In the genomic region with DNA sequence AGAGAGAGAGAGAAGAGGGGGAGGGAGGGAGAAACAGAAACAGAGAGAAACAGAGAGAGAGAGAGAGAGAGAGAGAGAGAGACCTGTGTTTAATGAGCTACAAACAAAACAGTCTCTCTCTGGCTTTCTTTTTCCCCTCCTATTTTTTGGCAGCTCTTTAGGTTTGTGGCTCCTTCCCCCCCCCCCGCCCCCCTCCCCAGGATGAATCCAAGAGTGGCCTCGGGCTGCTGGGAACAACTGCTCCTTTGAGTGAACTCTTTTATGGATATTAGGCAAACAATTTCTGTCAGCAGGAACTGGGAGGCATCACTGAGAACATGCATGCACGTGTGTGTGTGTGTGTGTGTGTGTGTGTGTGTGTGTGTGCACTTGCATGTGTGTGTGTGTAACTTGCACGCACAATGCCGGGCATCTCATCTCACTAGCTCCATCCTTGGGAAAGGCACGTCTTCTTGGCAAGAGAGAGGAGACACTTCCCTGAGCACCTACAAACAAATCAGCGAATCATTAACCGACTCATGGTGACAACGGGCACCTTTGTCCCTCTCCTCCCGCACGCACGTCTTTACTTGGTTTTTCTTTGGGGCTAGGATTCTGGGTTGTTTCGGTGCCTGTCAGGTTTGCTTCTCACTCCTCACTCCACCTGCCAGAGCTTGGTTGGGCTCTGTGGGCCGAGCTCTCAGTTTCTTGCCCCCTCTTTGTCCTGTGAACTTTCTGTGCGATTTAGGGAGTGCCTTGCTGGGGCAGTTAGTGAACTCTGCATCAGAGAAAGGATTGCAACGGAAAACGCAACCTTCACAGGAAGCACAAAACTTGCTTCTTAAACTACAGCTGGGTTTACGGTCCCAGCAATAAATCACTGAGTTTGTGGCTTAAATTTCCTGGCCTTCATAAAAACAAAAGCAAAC, we compare ENCODE assay signal across 8 mouse cellular contexts.
DNase-seq lines count a peak whose midpoint lies in the region; ATAC-seq and TF ChIP-seq lines count a peak whose summit lies in the region.

No protein-coding gene starts in this region.

- no peak overlapping the region for H3K4me3 ChIP-seq in heart, embryonic 14.5 days (ENCODE audit: control insufficient read depth in 1 of 2, insufficient read depth in 1 of 2, low read depth in 1 of 2, low read length in 2 of 2)
- no peak overlapping the region for H3K4me3 ChIP-seq in kidney, embryonic 15.5 days (replicated peaks)
- H3K4me3 ChIP-seq in myocyte = no peak overlapping the region

- DNase-seq in heart, postnatal 4 days = no peak
- no peak for DNase-seq in embryo, embryonic 10.5 days (ENCODE audit: low spot score)
- no peak for DNase-seq in layer of hippocampus, postnatal 36 days
- no peak for DNase-seq in gastrocnemius, postnatal 14 days

- no peaks in the 10 kb centered on the region for H3K9me3 ChIP-seq in heart, embryonic 14.5 days (ENCODE audit: control insufficient read depth, low read length)
- H3K9me3 ChIP-seq in kidney, embryonic 15.5 days (replicated peaks) = no peaks in the 10 kb centered on the region

- no peak overlapping the region for H3ac ChIP-seq in myocyte (ENCODE audit: control insufficient read depth, insufficient read length)

- peaks cover 16 to 33% of the 10 kb centered on the region in 2 experiments for H3K4me1 ChIP-seq in heart, embryonic 14.5 days (ENCODE audit: control insufficient read depth in 2 of 2, insufficient read depth in 2 of 2, low read length in 2 of 2)
- H3K4me1 ChIP-seq in kidney, embryonic 15.5 days = peaks cover 36% of the 10 kb centered on the region

- H3K27me3 ChIP-seq in heart, embryonic 14.5 days (ENCODE audit: control insufficient read depth, insufficient read depth, low read length) = no peaks in the 10 kb centered on the region
- no peaks in the 10 kb centered on the region for H3K27me3 ChIP-seq in kidney, embryonic 15.5 days
- H3K27me3 ChIP-seq in myocyte (ENCODE audit: control insufficient read depth, insufficient read depth, insufficient read length) = no peaks in the 10 kb centered on the region

- H3K36me3 ChIP-seq in heart, embryonic 14.5 days (ENCODE audit: control insufficient read depth, insufficient read depth, low read length) = no peaks in the 10 kb centered on the region
- no peaks in the 10 kb centered on the region for H3K36me3 ChIP-seq in kidney, embryonic 15.5 days
- no peaks in the 10 kb centered on the region for H3K36me3 ChIP-seq in myocyte (ENCODE audit: control insufficient read depth, insufficient read depth)

- WGBS in heart, embryonic 14.5 days = 34% methylated on average over 17 of the region's 18 CpGs
- whole genome bisulfite sequencing in kidney, embryonic 15.5 days = 5% methylated on average over 17 of the region's 18 CpGs

- ATAC-seq in heart, embryonic 14.5 days (ENCODE audit: insufficient number of reproducible peaks, insufficient read depth, low FRiP score, low read depth) = no peak
- peak; percentile 3; the same call in 1 of the 2 replicates for ATAC-seq in common myeloid progenitor, adult 5-6 weeks (replicated peaks; ENCODE audit: low read depth, poor library complexity, severe bottlenecking)
- peak; percentile 40; the same call in 1 of the 2 replicates for ATAC-seq in kidney, embryonic 15.5 days (replicated peaks; ENCODE audit: low FRiP score)

- intact Hi-C loops in gastrocnemius, postnatal 14 days (cut with DNase I; ENCODE audit: low total_unique reads) = loop anchor here (5.0 kb wide), 2 partner anchors 158 to 227 kb away; no protein-coding TSS in a partner anchor

- H3K9ac ChIP-seq in heart, embryonic 14.5 days (ENCODE audit: low read length) = 0 out of 2 replicates have a peak overlapping the region, but pooled peaks have one; percentile 30
- H3K9ac ChIP-seq in kidney, embryonic 15.5 days = no peak overlapping the region

- H3K27ac ChIP-seq in heart, embryonic 14.5 days (replicated peaks in 1 of 2; ENCODE audit: control insufficient read depth in 1 of 2, insufficient read depth in 1 of 2, low read depth in 2 of 2, low read length in 2 of 2) = peak overlapping the region in 1 of 2 experiments; percentile 57; a peak in 1 of 4 replicates
- peak overlapping the region; percentile 94 for H3K27ac ChIP-seq in kidney, embryonic 15.5 days

- no peak for TF ChIP-seq POLR2A in myocyte (IDR thresholded peaks at IDR 0.05; ENCODE audit: insufficient read length, low read depth)

- peak overlapping the region; percentile 11; the same call in 1 of the 2 replicates for H3K4me2 ChIP-seq in heart, embryonic 14.5 days (ENCODE audit: low read length)
- peak overlapping the region; percentile 37 for H3K4me2 ChIP-seq in kidney, embryonic 15.5 days
- H3K4me2 ChIP-seq in myocyte (ENCODE audit: low read depth) = peak overlapping the region; percentile 63

- H3K79me2 ChIP-seq in myocyte (ENCODE audit: control insufficient read depth, insufficient read depth) = no peaks in the 10 kb centered on the region

TF ChIP-seq in myocyte, 11 proteins besides CTCF, POLR2A, EP300 and RAD21:
- TF ChIP-seq MAX (IDR thresholded peaks at IDR 0.05; ENCODE audit: low read depth) = no peak
- TF ChIP-seq TCF12 (IDR thresholded peaks at IDR 0.05; ENCODE audit: insufficient read depth, poor library complexity, severe bottlenecking) = no peak
- TF ChIP-seq MYOD1 (IDR thresholded peaks at IDR 0.05; ENCODE audit: control insufficient read depth in 1 of 3, insufficient read length in 2 of 3, low read depth in 2 of 3) = peak in 1 of 3 experiments; percentile 13
- peak; percentile 69; the same call in 1 of the 2 replicates for TF ChIP-seq CEBPB (IDR thresholded peaks at IDR 0.05; ENCODE audit: insufficient read depth, poor library complexity, severe bottlenecking)
- TF ChIP-seq USF1 (IDR thresholded peaks at IDR 0.05; ENCODE audit: low read depth) = no peak
- TF ChIP-seq SRF (IDR thresholded peaks at IDR 0.05; ENCODE audit: control insufficient read depth, insufficient read length, low read depth) = no peak
- TF ChIP-seq MYOG (IDR thresholded peaks at IDR 0.05; ENCODE audit: control insufficient read depth in 1 of 3, insufficient read depth in 1 of 3, insufficient read length in 2 of 3, low read depth in 2 of 3) = no peak
- no peak for TF ChIP-seq REST (IDR thresholded peaks at IDR 0.05; ENCODE audit: insufficient read depth, insufficient read length)

Comparison
In these comparisons a context has a peak if more than half of its experiments do, and no peak if none do; other contexts are left out.
1. H3K4me2 ChIP-seq: peak in every context shown above with its lines; median percentile 63 in myocyte; 37 in kidney, embryonic 15.5 days; 11 in heart, embryonic 14.5 days.